Mouse (Mus musculus) bone marrow, adult 2 months (tissue): Measurements from ENCODE around the gene Rapgef3.

Experiments used
- CTCF ChIP-seq: fragments of 200-500 bp; IDR thresholded peaks from 2 replicates; pipeline ENCODE4 v1.5.1; 2011; ENCODE audit warnings: low read length, control low read depth; ENCODE audit not compliant: control insufficient read depth, insufficient read depth
- POLR2A ChIP-seq: fragments of 200-500 bp; IDR thresholded peaks from 2 replicates; pipeline ENCODE4 v1.6.1; 2011; ENCODE audit warnings: low read depth, mild to moderate bottlenecking, control low read depth, low read length, borderline replicate concordance; ENCODE audit not compliant: control insufficient read depth

DNA sequence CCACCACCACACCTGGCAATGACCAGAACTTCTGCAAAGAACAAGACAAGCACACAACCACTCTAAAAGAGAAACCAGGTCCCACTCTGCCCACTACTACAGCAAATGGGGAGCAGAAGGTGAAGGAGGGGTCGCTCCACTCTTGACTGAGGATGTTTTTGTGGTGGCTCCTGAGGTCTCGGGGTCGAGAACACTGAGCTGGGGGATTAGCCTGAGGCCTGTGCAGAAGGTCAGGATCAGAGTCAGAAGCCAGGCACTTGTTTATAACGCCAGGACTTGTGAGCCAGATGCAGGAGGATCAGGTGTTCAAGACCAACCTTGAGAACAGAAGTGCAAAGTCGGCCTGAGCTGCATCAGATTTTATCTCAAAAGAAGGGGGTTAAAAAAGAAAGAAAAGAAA lies 40.3 kb downstream of the Rapgef3 start:
- TF ChIP-seq CTCF (no peak), POLR2A (no peak)
